Mouse (Mus musculus) liver, adult 2 months (tissue): ENCODE data around the gene Pigk. TPM values are rescaled to one million over a fixed set of nuclear protein-coding genes. Genes with fewer than 3 reads are reported as not detected.
"Not testable (repeated sequence)": the region's sequence is repeated elsewhere in the genome, so short reads cannot be mapped to it uniquely, and the experiment has no call there.

ENCODE experiments used
- DNase-seq: peaks from one replicate; pipeline ENCODE4 v3.0.0-alpha.2; 2011; ENCODE audit warnings: low read depth, low spot score; ENCODE audit errors: extremely low read depth
- H3K27ac ChIP-seq: fragments of 200-500 bp; replicated peaks from 2 replicates; pipeline ENCODE4 v1.5.1; 2012; ENCODE audit warnings: low read depth, mild to moderate bottlenecking, control low read depth, inconsistent platforms, low read length; ENCODE audit not compliant: insufficient read depth
- H3K27me3 ChIP-seq: fragments of 200-500 bp; 2 replicates; pipeline ENCODE4 v1.6.1; 2012; ENCODE audit warnings: mild to moderate bottlenecking, moderate library complexity, low read length, inconsistent platforms; ENCODE audit not compliant: control insufficient read depth, insufficient read depth
- H3K36me3 ChIP-seq: fragments of 200-500 bp; 2 replicates; pipeline ENCODE4 v1.6.1; 2012; ENCODE audit warnings: low read length, inconsistent platforms; ENCODE audit not compliant: control insufficient read depth, insufficient read depth
- H3K4me1 ChIP-seq: fragments of 200-500 bp; 2 replicates; pipeline ENCODE4 v1.6.1; 2011; ENCODE audit warnings: low read length; ENCODE audit not compliant: control insufficient read depth, insufficient read depth
- H3K4me3 ChIP-seq: fragments of 200-500 bp; 2 replicates; pipeline ENCODE4 v1.5.1; 2011; ENCODE audit warnings: low read depth, mild to moderate bottlenecking, control low read depth, low read length, moderate library complexity; ENCODE audit not compliant: insufficient read depth
- H3K79me2 ChIP-seq: fragments of 200-500 bp; 2 replicates; pipeline ENCODE4 v1.6.1; 2012; ENCODE audit warnings: inconsistent platforms, mild to moderate bottlenecking, low read length, moderate library complexity; ENCODE audit not compliant: control insufficient read depth, insufficient read depth
- H3K9ac ChIP-seq: fragments of 200-500 bp; 2 replicates; pipeline ENCODE4 v1.6.1; 2012; ENCODE audit warnings: low read depth, mild to moderate bottlenecking, control low read depth, inconsistent platforms, low read length
- CTCF ChIP-seq: fragments of 200-500 bp; IDR thresholded peaks from 2 replicates; pipeline ENCODE4 v1.5.1; 2011; ENCODE audit warnings: low read depth, low read length, control low read depth
- POLR2A ChIP-seq: fragments of 200-500 bp; IDR thresholded peaks from 2 replicates; pipeline ENCODE4 v1.6.1; 2011; ENCODE audit warnings: low read length, control low read depth; ENCODE audit not compliant: insufficient read depth; ENCODE audit errors: extremely low read depth
- WGBS: fragments of 180-500 bp; shearing (Covaris S2); methylation state at CpG from one replicate; pipeline ENCODE4 v1.1.7; 2018; 5-methylcytosine and 5-hydroxymethylcytosine counted together
- polyA plus RNA-seq: library from polyadenylated mRNA; depleted of rRNA; stranded (reverse); fragments of >200 nt; gene quantifications from 2 replicates; pipeline ENCODE4 v1.2.3, GENCODE M21; 2012
- total RNA-seq: library from RNA; depleted of rRNA; stranded (reverse); fragments of >200 nt; gene quantifications from 2 replicates; pipeline ENCODE4 v1.2.3, GENCODE M21; 2014

Gene Pigk
- total and polyA plus RNA-seq, 2 experiments, result 14.1 to 27.1 TPM

- no peak for DNase-seq
- H3K4me1 ChIP-seq, result no peaks in the 10 kb centered on the region
- TF ChIP-seq POLR2A (no peak), CTCF (no peak)
- WGBS, result 70% methylated on average over 8 of the region's 8 CpGs
- H3K27me3 ChIP-seq, result no peaks in the 10 kb centered on the region
- H3K9ac ChIP-seq, result no peak overlapping the region
- no peak overlapping the region for H3K4me3 ChIP-seq
- no peaks in the 10 kb centered on the region for H3K36me3 ChIP-seq
- H3K27ac ChIP-seq, result no peak overlapping the region
- H3K79me2 ChIP-seq, result no peaks in the 10 kb centered on the region
Measured at GRCm38 (mm10) chr3:152699261-152699660, 14.6 kb upstream of the Pigk start.

GRCm38 (mm10) chr3:152701536-152701935 lies 12.4 kb upstream of the Pigk start:
- peak; percentile 49 for DNase-seq
- H3K4me1 ChIP-seq, H3K4me3 ChIP-seq, H3K9ac ChIP-seq, H3K27ac ChIP-seq, H3K27me3 ChIP-seq, H3K79me2 ChIP-seq, H3K36me3 ChIP-seq: not testable (repeated sequence)
- WGBS, result 94% methylated on average over 8 of the region's 8 CpGs

DNA sequence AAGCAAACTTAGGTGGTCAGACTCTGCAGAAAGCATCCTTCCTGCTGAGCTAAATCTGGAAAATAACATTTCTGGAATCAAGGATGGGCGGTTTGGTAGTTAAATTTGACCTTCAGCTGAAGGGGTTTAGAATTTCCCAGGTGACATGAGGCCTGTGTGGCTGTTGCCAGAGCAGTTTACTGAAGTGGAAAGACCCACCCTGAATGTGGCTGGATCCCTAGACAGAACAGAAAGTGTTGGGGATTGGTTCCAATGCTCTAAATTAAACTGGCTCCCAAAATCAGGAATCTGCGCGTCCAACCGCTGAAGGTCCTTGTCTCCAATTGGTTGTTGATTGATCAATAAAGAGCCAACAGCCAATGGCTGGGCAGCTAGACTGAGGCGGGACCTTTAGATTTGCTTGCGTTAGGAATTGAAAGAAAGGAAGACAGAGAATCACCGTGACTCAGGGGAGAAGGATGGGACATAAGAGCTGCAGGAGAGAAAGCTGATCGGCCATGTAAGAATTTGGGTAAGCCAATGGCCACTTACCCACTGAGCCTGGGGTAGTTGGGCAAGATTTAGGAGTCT lies 11.5 kb upstream of the Pigk start:
- Histone ChIP-seq H3K27ac (no peak overlapping the region), H3K27me3 (no peaks in the 10 kb centered on the region), H3K4me1 (no peaks in the 10 kb centered on the region), H3K36me3 (no peaks in the 10 kb centered on the region), H3K4me3 (peak overlapping the region; percentile 54), H3K79me2 (no peaks in the 10 kb centered on the region), H3K9ac (no peak overlapping the region)
- DNase-seq, result peak; percentile 50
- TF ChIP-seq POLR2A (no peak), CTCF (no peak)
- WGBS, result 52% methylated on average over 8 of the region's 8 CpGs

DNA sequence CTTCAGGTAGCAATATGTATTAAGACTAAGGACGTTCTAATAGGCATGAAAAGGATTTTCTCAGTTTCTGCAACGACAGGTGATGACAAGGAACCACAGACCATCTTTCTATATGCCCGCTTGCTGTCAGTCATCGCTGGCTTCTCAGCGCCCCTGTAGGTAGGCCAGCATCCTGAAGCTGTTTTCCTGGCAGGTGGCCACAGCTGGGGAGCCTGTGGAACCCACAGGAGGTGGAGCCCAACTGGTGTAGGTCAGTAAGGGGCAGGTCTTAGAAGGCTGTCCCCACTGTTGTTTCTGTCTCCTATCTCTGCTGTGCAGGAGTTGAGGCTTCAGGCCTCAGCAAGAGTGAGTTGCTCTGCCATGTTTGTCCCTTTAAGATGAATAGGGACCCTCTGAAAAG lies 8.1 kb upstream of the Pigk start:
- DNase-seq, result no peak
- no peaks in the 10 kb centered on the region for H3K27me3 ChIP-seq
- no peak overlapping the region for H3K4me3 ChIP-seq
- TF ChIP-seq POLR2A (no peak), CTCF (no peak)
- WGBS, result 83% methylated on average over 5 of the region's 5 CpGs
- H3K9ac ChIP-seq, result no peak overlapping the region
- no peaks in the 10 kb centered on the region for H3K79me2 ChIP-seq
- no peak overlapping the region for H3K27ac ChIP-seq
- H3K36me3 ChIP-seq, result no peaks in the 10 kb centered on the region
- no peaks in the 10 kb centered on the region for H3K4me1 ChIP-seq

DNA sequence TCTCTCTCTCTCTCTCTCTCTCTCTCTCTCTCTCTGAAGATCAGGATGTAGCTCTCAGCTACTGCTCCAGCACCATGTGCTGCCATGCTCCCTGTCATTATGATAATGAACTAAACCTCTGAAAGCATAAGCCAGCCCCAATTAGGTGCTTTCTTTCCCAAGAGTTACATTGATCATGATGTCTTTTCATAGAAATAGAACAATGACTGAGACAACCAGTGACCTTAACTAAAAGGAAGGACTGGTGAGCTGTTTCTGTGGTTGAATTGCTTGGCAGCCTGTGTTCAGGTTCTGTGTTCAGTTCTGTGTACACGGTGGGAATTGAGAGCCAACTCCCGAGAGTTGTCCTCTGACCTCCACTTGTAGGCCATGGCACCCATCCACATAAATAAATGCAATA lies 7.0 kb upstream of the Pigk start:
- Histone ChIP-seq H3K4me3 (no peak overlapping the region), H3K79me2 (no peaks in the 10 kb centered on the region), H3K4me1 (no peaks in the 10 kb centered on the region), H3K27me3 (no peaks in the 10 kb centered on the region), H3K27ac (no peak overlapping the region), H3K9ac (no peak overlapping the region), H3K36me3 (no peaks in the 10 kb centered on the region)
- DNase-seq, result peak; percentile 32
- 59% methylated on average over 2 of the region's 2 CpGs for WGBS
- TF ChIP-seq POLR2A, result no peak
- TF ChIP-seq CTCF, result no peak

GRCm38 (mm10) chr3:152707321-152707823 lies 6.5 kb upstream of the Pigk start:
- Histone ChIP-seq H3K79me2 (no peaks in the 10 kb centered on the region), H3K4me1 (no peaks in the 10 kb centered on the region), H3K27me3 (no peaks in the 10 kb centered on the region), H3K36me3 (no peaks in the 10 kb centered on the region), H3K9ac (no peak overlapping the region), H3K4me3 (no peak overlapping the region), H3K27ac (no peak overlapping the region)
- peak; percentile 59 for DNase-seq
- TF ChIP-seq CTCF (no peak), POLR2A (no peak)
- WGBS, result 69% methylated on average over 5 of the region's 5 CpGs
